Mouse (Mus musculus) ES-Bruce4 (cell line): ENCODE results near the gene Pak3. TPM values are rescaled to one million over a fixed set of nuclear protein-coding genes. Genes with fewer than 3 reads are reported as not detected.

Experiments used
- H3K27ac ChIP-seq: 2 replicates; pipeline ENCODE4 v1.5.1; 2012; ENCODE audit warnings: low read length, inconsistent platforms; ENCODE audit not compliant: insufficient read depth
- H3K27me3 ChIP-seq: 2 replicates; pipeline ENCODE4 v1.6.1; 2012; ENCODE audit warnings: mild to moderate bottlenecking, low read length, inconsistent platforms; ENCODE audit not compliant: control insufficient read depth, poor library complexity, insufficient read depth, severe bottlenecking
- H3K36me3 ChIP-seq: 2 replicates; pipeline ENCODE4 v1.6.1; 2012; ENCODE audit warnings: inconsistent platforms, mild to moderate bottlenecking, low read length, moderate library complexity; ENCODE audit not compliant: control insufficient read depth, poor library complexity, insufficient read depth, severe bottlenecking
- H3K4me1 ChIP-seq: one replicate; pipeline ENCODE4 v1.8.1; 2011; ENCODE audit warnings: low read length; ENCODE audit not compliant: control insufficient read depth, insufficient read depth
- H3K4me3 ChIP-seq: 2 replicates; pipeline ENCODE4 v1.5.1; 2011; ENCODE audit warnings: low read depth, mild to moderate bottlenecking, low read length
- H3K9ac ChIP-seq: 2 replicates; pipeline ENCODE4 v1.6.1; 2012; ENCODE audit warnings: low read depth, mild to moderate bottlenecking, inconsistent platforms; ENCODE audit not compliant: poor library complexity, severe bottlenecking
- H3K9me3 ChIP-seq: replicated peaks from 2 replicates; pipeline ENCODE4 v1.6.1; 2012; ENCODE audit warnings: mild to moderate bottlenecking, low read length, inconsistent platforms; ENCODE audit not compliant: control insufficient read depth, poor library complexity, insufficient read depth, severe bottlenecking
- CTCF ChIP-seq: IDR thresholded peaks from one replicate; pipeline ENCODE4 v1.8.1; 2011; ENCODE audit warnings: low read depth, low read length
- EP300 ChIP-seq: IDR thresholded peaks from 2 replicates; pipeline ENCODE4 v1.6.1; 2011; ENCODE audit warnings: low read depth, low read length; ENCODE audit not compliant: insufficient read depth
- POLR2A ChIP-seq: IDR thresholded peaks from one replicate; pipeline ENCODE4 v1.8.1; 2011; ENCODE audit warnings: low read length; ENCODE audit not compliant: insufficient read depth
- polyA plus RNA-seq: library from polyadenylated mRNA; stranded (reverse); fragments of >200 nt; gene quantifications from 2 replicates; pipeline ENCODE4 v1.2.4, GENCODE M21; 2011; ENCODE audit warnings: low read depth; ENCODE audit not compliant: missing spikeins, insufficient read depth, insufficient read length

Pak3 gene
- polyA plus RNA-seq, 1 experiment, result 3.1 TPM

- Histone ChIP-seq H3K27ac (no peak overlapping the region), H3K27me3 (no peaks in the 10 kb centered on the region), H3K9ac (no peak overlapping the region), H3K4me3 (no peak overlapping the region), H3K36me3 (no peaks in the 10 kb centered on the region), H3K9me3 (no peaks in the 10 kb centered on the region), H3K4me1 (no peaks in the 10 kb centered on the region)
- TF ChIP-seq EP300 (no peak), POLR2A (no peak), CTCF (no peak)
Measured at GRCm38 (mm10) chrX:143762556-143762955, 244.2 kb downstream of the Pak3 start.

- no peak overlapping the region for H3K4me3 ChIP-seq
- no peaks in the 10 kb centered on the region for H3K36me3 ChIP-seq
- TF ChIP-seq CTCF (no peak), EP300 (no peak)
Measured at GRCm38 (mm10) chrX:143815948-143816347, 297.6 kb downstream of the Pak3 start.

GRCm38 (mm10) chrX:143818961-143819360, 300.6 kb downstream of the Pak3 start:
- H3K27ac ChIP-seq, result no peak overlapping the region
- TF ChIP-seq EP300 (no peak), CTCF (no peak)
- no peaks in the 10 kb centered on the region for H3K36me3 ChIP-seq
- no peak overlapping the region for H3K9ac ChIP-seq
- no peaks in the 10 kb centered on the region for H3K9me3 ChIP-seq
- H3K4me3 ChIP-seq, result no peak overlapping the region
- no peaks in the 10 kb centered on the region for H3K4me1 ChIP-seq
- no peaks in the 10 kb centered on the region for H3K27me3 ChIP-seq

More at GRCm38 (mm10) chrX:143815948-143816347, 297.6 kb downstream of the Pak3 start:
- H3K9me3 ChIP-seq, result no peaks in the 10 kb centered on the region
- H3K27ac ChIP-seq, result no peak overlapping the region
- H3K27me3 ChIP-seq, result no peaks in the 10 kb centered on the region
- H3K9ac ChIP-seq, result no peak overlapping the region
- H3K4me1 ChIP-seq, result no peaks in the 10 kb centered on the region

GRCm38 (mm10) chrX:143826521-143826920, 308.1 kb downstream of the Pak3 start:
- Histone ChIP-seq H3K27ac (no peak overlapping the region), H3K9ac (no peak overlapping the region), H3K27me3 (no peaks in the 10 kb centered on the region), H3K9me3 (no peaks in the 10 kb centered on the region), H3K4me1 (no peaks in the 10 kb centered on the region), H3K36me3 (no peaks in the 10 kb centered on the region), H3K4me3 (no peak overlapping the region)
- TF ChIP-seq EP300, result no peak
- no peak for TF ChIP-seq POLR2A
- TF ChIP-seq CTCF, result no peak

DNA sequence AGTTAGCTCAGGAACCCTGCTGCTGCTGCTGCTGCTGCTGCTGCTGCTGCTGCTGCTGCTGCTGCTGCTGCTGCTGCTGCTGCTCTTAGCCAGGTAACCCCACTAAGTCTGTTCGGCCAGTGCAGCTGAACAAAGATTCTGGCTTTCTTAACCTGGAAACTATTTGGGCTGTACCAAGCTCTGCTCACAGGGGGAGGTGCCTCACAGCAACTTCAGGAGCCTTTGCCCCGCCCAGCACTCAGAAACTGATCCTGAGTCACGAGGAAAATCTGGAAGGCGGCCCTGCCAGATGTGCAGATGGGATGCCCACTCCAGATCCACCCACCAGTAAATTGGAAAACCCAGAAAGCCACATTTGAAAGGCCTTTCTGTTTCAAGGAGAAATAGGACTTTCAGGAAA, 308.8 kb downstream of the Pak3 start, which contains the start of gene Capn6:
TSS of gene Capn6 (minus strand) at position 203 of the 400 bp plus-strand sequence.
- Histone ChIP-seq H3K4me1 (no peaks in the 10 kb centered on the region), H3K36me3 (no peaks in the 10 kb centered on the region), H3K27me3 (no peaks in the 10 kb centered on the region), H3K9me3 (no peaks in the 10 kb centered on the region), H3K27ac (no peak within 1 kb of the TSS), H3K9ac (no peak within 1 kb of the TSS), H3K4me3 (no peak within 1 kb of the TSS)
- TF ChIP-seq EP300 (no peak), POLR2A (no peak), CTCF (no peak)

GRCm38 (mm10) chrX:143846637-143847036, 328.2 kb downstream of the Pak3 start:
- Histone ChIP-seq H3K9ac (no peak overlapping the region), H3K4me3 (no peak overlapping the region), H3K36me3 (no peaks in the 10 kb centered on the region), H3K9me3 (no peaks in the 10 kb centered on the region), H3K27me3 (no peaks in the 10 kb centered on the region), H3K4me1 (no peaks in the 10 kb centered on the region), H3K27ac (no peak overlapping the region)
- TF ChIP-seq POLR2A (no peak), EP300 (no peak), CTCF (no peak)

Other genes starting within 250 kb of the Pak3 start
- gene Chrdl1, start 124.3 kb upstream of the Pak3 start, polyA plus RNA-seq, result 0.39 TPM in 1 of 2 replicates, not detected in the other